Mouse (Mus musculus) midbrain, embryonic 14.5 days (tissue): ENCODE measurements at regions not wholly inside any gene's neighbourhood (a gene's known extent, or its start where the extent isn't known, plus 50 kb on each side); places are given as distances from the start of the nearest gene placed in this dataset.

Source experiments
- ATAC-seq: fragments of 200-750 bp; cut with Nextera tagmentation; 2 replicates; pipeline ENCODE4 v1.8.0; 2017; ENCODE audit warnings: moderate number of reproducible peaks, moderate library complexity; ENCODE audit not compliant: low FRiP score, low TSS enrichment
- DNase-seq: peaks from one replicate; pipeline ENCODE4 v3.0.0-alpha.2; 2015
- H3K27ac ChIP-seq: fragments of 300-500 bp; sonication (generic); replicated peaks from 2 replicates; pipeline ENCODE4 v1.5.1; 2014; ENCODE audit warnings: mild to moderate bottlenecking, low read depth, low read length, moderate library complexity
- H3K27me3 ChIP-seq: fragments of 300-500 bp; sonication (generic); 2 replicates; pipeline ENCODE4 v1.6.1; 2014; ENCODE audit warnings: low read length, control low read depth, mixed read lengths; ENCODE audit not compliant: control insufficient read depth, insufficient read depth
- H3K36me3 ChIP-seq: fragments of 300-500 bp; sonication (generic); 2 replicates; pipeline ENCODE4 v1.6.1; 2014; ENCODE audit warnings: low read length, control low read depth; ENCODE audit not compliant: control insufficient read depth, insufficient read depth
- H3K4me1 ChIP-seq: fragments of 300-500 bp; sonication (generic); 2 replicates; pipeline ENCODE4 v1.6.1; 2014; ENCODE audit warnings: mild to moderate bottlenecking, antibody characterized with exemption, low read length, control low read depth; ENCODE audit not compliant: control insufficient read depth, insufficient read depth
- H3K4me2 ChIP-seq: fragments of 300-500 bp; sonication (generic); 2 replicates; pipeline ENCODE4 v1.6.1; 2014; ENCODE audit warnings: mild to moderate bottlenecking, low read length, moderate library complexity
- H3K4me3 ChIP-seq: fragments of 300-500 bp; sonication (generic); replicated peaks from 2 replicates; pipeline ENCODE4 v1.5.1; 2014; ENCODE audit warnings: low read depth, low read length
- H3K9ac ChIP-seq: fragments of 300-500 bp; sonication (generic); replicated peaks from 2 replicates; pipeline ENCODE4 v1.6.1; 2014; ENCODE audit warnings: mild to moderate bottlenecking, low read length, moderate library complexity
- H3K9me3 ChIP-seq: fragments of 300-500 bp; sonication (generic); 2 replicates; pipeline ENCODE4 v1.6.1; 2016; ENCODE audit warnings: low read length, control low read depth, mixed read lengths; ENCODE audit not compliant: control insufficient read depth
- WGBS: fragments of 180-500 bp; shearing (Covaris S2); extraction: QIAGEN DNeasy Blood & Tissue Kit; methylation state at CpG from one replicate; pipeline ENCODE4 v1.1.7; 2014; 5-methylcytosine and 5-hydroxymethylcytosine counted together

DNA sequence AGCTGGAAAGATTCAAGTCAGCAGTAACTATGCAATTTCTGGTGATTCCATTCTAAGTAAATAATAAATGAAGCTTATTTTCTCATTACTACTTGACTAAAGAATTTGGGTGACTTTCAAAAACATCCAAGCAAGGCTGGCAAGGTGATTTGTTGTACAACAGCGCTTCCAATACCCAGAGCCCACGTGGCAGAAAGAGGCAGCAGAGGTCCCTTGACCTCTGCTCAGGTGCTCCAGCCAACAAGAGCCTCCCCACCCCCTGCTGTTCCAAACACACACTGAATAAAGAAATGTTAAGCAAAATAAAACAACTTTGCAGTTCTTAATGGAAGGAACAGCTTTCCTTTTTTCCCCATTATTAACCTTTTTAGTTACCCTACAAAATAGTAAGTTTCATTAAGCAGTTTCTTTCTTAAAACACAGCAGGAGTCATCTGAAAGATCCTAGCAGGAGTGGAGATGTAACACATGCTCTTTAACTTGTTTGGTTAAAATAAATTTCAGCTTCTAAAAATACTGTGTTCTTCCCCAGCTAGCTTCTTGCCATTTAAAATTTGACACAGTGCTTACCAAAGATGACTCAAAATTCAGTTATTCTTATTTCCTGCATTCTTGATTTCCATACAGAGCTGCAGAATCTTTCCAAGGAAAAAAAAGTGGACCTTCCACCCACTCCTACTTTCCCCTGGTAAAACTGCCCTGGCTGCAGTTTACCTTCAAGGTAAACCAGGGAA, 92.3 kb upstream of the Tbl1xr1 start:
- Histone ChIP-seq H3K9me3 (no peaks in the 10 kb centered on the region; the same call in 1 of the 2 replicates), H3K36me3 (no peaks in the 10 kb centered on the region), H3K27ac (no peak overlapping the region), H3K4me3 (no peak overlapping the region), H3K4me1 (no peaks in the 10 kb centered on the region), H3K4me2 (no peak overlapping the region), H3K27me3 (no peaks in the 10 kb centered on the region), H3K9ac (no peak overlapping the region)
- WGBS: 36% methylated on average over 2 of the region's 2 CpGs
- ATAC-seq (no peak), DNase-seq (no peak)

- Histone ChIP-seq H3K9me3 (no peaks in the 10 kb centered on the region; the same call in 1 of the 2 replicates), H3K4me3 (no peak overlapping the region), H3K27ac (no peak overlapping the region), H3K4me1 (no peaks in the 10 kb centered on the region), H3K27me3 (no peaks in the 10 kb centered on the region), H3K4me2 (no peak overlapping the region), H3K36me3 (no peaks in the 10 kb centered on the region), H3K9ac (no peak overlapping the region)
- no peak for DNase-seq
- 55% methylated on average over 2 of the region's 2 CpGs for WGBS
- ATAC-seq: no peak
These were observed 91.6 kb upstream of the Tbl1xr1 start for GRCm38 (mm10) chr3:21984807-21985206.

DNA sequence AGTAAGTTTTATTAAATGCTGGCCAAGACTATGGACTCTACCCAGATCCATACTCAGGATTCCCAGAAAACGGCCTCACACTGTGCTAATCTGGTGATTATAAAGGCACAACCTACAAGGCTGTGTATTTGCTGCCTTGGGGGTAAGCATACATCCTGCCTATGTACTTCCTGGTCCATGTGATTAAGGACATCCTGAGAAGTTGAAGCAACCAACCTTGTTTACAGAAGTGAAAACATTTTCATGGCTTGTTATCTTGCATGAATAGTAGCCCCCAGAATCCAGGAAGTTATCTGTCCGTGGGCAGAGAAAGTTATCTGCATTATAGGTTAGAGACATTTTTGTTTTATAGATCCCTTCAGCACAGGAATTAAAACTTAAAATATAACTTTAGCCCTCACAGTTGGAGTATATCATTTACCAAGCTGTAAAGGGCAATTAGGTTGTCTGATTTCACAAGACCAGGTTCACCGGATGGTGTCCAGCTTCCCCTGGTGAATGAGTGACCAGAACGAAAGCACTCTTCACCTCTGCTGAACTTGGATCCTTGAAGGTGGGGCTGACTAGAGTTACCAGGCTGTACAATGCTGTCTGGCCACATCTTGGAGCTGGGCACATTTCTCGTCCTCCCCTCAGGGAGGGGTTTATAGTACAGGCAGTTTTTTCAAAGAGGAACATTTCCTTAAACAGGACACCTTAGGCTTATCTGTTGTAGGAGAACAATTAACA, 90.1 kb upstream of the Tbl1xr1 start:
- H3K4me2 ChIP-seq: no peak overlapping the region
- H3K27me3 ChIP-seq: no peaks in the 10 kb centered on the region
- H3K9me3 ChIP-seq: no peaks in the 10 kb centered on the region; the same call in 1 of the 2 replicates
- ATAC-seq (no peak), DNase-seq (no peak)
- no peak overlapping the region for H3K4me3 ChIP-seq
- H3K4me1 ChIP-seq: no peaks in the 10 kb centered on the region
- H3K36me3 ChIP-seq: no peaks in the 10 kb centered on the region
- H3K27ac ChIP-seq: no peak overlapping the region
- H3K9ac ChIP-seq: no peak overlapping the region
- 87% methylated on average over 5 of the region's 5 CpGs for WGBS

- H3K4me1 ChIP-seq: no peaks in the 10 kb centered on the region
- H3K9ac ChIP-seq: no peak overlapping the region
- no peaks in the 10 kb centered on the region for H3K9me3 ChIP-seq
- H3K27ac ChIP-seq: no peak overlapping the region
- WGBS: 93% methylated on average over 2 of the region's 2 CpGs
- H3K4me3 ChIP-seq: no peak overlapping the region
- DNase-seq (no peak), ATAC-seq (no peak)
- no peaks in the 10 kb centered on the region for H3K27me3 ChIP-seq
- no peak overlapping the region for H3K4me2 ChIP-seq
- H3K36me3 ChIP-seq: no peaks in the 10 kb centered on the region
These were observed 89.6 kb upstream of the Tbl1xr1 start for GRCm38 (mm10) chr3:21986893-21987250.

GRCm38 (mm10) chr3:21987455-21988009, 88.9 kb upstream of the Tbl1xr1 start:
- no peaks in the 10 kb centered on the region for H3K9me3 ChIP-seq
- 93% methylated on average over 5 of the region's 5 CpGs for WGBS
- H3K27ac ChIP-seq: no peak overlapping the region

GRCm38 (mm10) chr3:21988010-21988531, 88.4 kb upstream of the Tbl1xr1 start:
- Histone ChIP-seq H3K4me2 (no peak overlapping the region), H3K4me3 (no peak overlapping the region), H3K9ac (no peak overlapping the region), H3K9me3 (no peaks in the 10 kb centered on the region), H3K36me3 (no peaks in the 10 kb centered on the region), H3K4me1 (no peaks in the 10 kb centered on the region), H3K27ac (no peak overlapping the region), H3K27me3 (no peaks in the 10 kb centered on the region)
- 95% methylated on average over 8 of the region's 8 CpGs for WGBS
- DNase-seq (no peak), ATAC-seq (no peak)

More at GRCm38 (mm10) chr3:21987455-21988009, 88.9 kb upstream of the Tbl1xr1 start:
- no peak overlapping the region for H3K4me2 ChIP-seq
- H3K27me3 ChIP-seq: no peaks in the 10 kb centered on the region
- H3K36me3 ChIP-seq: no peaks in the 10 kb centered on the region
- no peak overlapping the region for H3K9ac ChIP-seq
- DNase-seq (no peak), ATAC-seq (no peak)
- no peaks in the 10 kb centered on the region for H3K4me1 ChIP-seq
- H3K4me3 ChIP-seq: no peak overlapping the region

DNA sequence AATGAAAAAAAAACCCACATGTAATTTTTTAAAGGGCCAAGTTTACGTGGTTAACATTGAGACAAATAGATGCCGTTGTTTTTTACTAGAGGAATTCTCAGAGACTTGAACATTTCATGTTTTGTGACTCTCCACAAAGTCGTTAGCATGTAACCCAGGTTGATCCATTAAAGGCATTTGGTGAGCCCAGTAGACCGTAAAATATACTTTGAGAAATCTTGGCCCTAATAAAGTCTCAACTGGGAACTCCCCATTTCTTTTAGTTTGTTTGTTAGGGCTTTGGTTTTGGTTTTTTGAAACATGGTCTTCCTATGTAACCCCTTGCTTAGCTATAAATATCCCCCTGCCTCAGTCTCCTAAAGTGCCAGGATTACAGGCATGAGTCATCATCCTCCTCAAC, 85.9 kb upstream of the Tbl1xr1 start:
- ATAC-seq: no peak
- H3K4me1 ChIP-seq: no peaks in the 10 kb centered on the region
- H3K9ac ChIP-seq: no peak overlapping the region
- H3K4me3 ChIP-seq: no peak overlapping the region
- H3K36me3 ChIP-seq: no peaks in the 10 kb centered on the region
- WGBS: 88% methylated on average over 4 of the region's 4 CpGs
- H3K27ac ChIP-seq: no peak overlapping the region
- no peak overlapping the region for H3K4me2 ChIP-seq
- DNase-seq: no peak
- no peaks in the 10 kb centered on the region for H3K27me3 ChIP-seq
- no peaks in the 10 kb centered on the region for H3K9me3 ChIP-seq

- Histone ChIP-seq H3K4me2 (no peak overlapping the region), H3K27ac (no peak overlapping the region), H3K27me3 (no peaks in the 10 kb centered on the region), H3K9me3 (no peaks in the 10 kb centered on the region), H3K4me3 (no peak overlapping the region), H3K9ac (no peak overlapping the region), H3K4me1 (no peaks in the 10 kb centered on the region), H3K36me3 (no peaks in the 10 kb centered on the region)
- 74% methylated on average over 9 of the region's 9 CpGs for WGBS
- DNase-seq (no peak), ATAC-seq (no peak)
These were observed 84.7 kb upstream of the Tbl1xr1 start for GRCm38 (mm10) chr3:21991681-21992152.
